Comparison of ENCODE assay signal across 17 mouse cellular contexts in the genomic region with DNA sequence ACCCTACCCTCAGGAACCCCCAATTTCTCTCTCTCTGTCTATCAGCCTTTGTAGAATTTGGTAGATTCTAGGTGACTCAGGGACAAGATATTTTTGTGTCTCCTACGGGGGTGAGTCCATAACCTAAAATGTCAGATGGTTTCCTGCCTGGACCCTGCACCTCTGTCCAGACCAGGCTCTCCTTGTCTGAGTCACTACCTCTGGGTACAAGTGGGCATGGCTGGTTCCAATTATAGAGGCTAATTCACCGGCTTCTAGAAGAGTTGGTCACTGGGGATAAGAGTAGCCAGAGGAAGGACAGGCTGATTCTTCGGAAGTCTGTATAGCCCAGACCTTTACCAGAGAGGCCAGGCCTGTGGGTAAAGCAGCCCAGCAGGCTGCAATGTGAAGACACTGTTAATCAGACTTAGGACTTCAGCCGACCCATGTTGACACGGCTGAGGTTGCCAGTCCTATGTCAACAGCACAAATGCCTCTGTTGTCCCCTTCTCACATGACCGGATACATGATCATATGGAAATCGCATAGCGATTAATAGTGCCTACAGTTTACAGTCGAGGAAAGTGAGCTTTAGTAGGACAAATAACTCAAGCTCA. TPM values are rescaled to one million over a fixed set of nuclear protein-coding genes. Genes with fewer than 3 reads are reported as not detected.
DNase-seq lines count a peak whose midpoint lies in the region; ATAC-seq and TF ChIP-seq lines count a peak whose summit lies in the region.
"Had no signal": no experiment of that assay in that cellular context is flagged by ENCODE, and none has a peak within 500 bp of the region (broad histone marks: within the 10 kb centered on the region; RNA-seq: fewer than 3 reads in every experiment).

No protein-coding gene starts in this region.

- no peak overlapping the region for H3K4me3 ChIP-seq in heart, embryonic 10.5 days
- no peak overlapping the region for H3K4me3 ChIP-seq in intestine, postnatal 0 days (ENCODE audit: low read depth, low read length)
- no peak overlapping the region for H3K4me3 ChIP-seq in liver, postnatal 0 days (ENCODE audit: low read depth, low read length)
- no peak overlapping the region for H3K4me3 ChIP-seq in hindbrain, embryonic 14.5 days (replicated peaks; ENCODE audit: low read length)
- H3K4me3 ChIP-seq: embryonic facial prominence, embryonic 15.5 days; forebrain, embryonic 10.5 days had no signal

- H3K4me1 ChIP-seq in heart, embryonic 10.5 days: no peaks in the 10 kb centered on the region
- no peaks in the 10 kb centered on the region for H3K4me1 ChIP-seq in intestine, postnatal 0 days (replicated peaks; ENCODE audit: control insufficient read depth, insufficient read depth, low read length)
- H3K4me1 ChIP-seq in liver, postnatal 0 days (ENCODE audit: insufficient read depth): peaks cover 8% of the 10 kb centered on the region
- H3K4me1 ChIP-seq in hindbrain, embryonic 14.5 days (replicated peaks; ENCODE audit: control insufficient read depth, insufficient read depth, low read length): no peaks in the 10 kb centered on the region
- H3K4me1 ChIP-seq: embryonic facial prominence, embryonic 15.5 days had no signal

- peak; percentile 43 for DNase-seq in heart, embryonic 10.5 days (ENCODE audit: low spot score)
- DNase-seq in heart, postnatal 4 days: no peak
- DNase-seq in MN1 (ENCODE audit: low spot score): peak; percentile 35
- DNase-seq in liver, postnatal 0 days: no peak
- no peak for DNase-seq in adrenal gland, adult 2 months
- DNase-seq in hindbrain, embryonic 14.5 days (ENCODE audit: low spot score): no peak
- no peak for DNase-seq in adrenal gland, postnatal 10 days
- DNase-seq: gastrocnemius, postnatal 10 days; heart, adult 11 months; heart, postnatal 36 days; kidney, adult 2 months; thymus, adult 18-20 months had no signal

- no peak overlapping the region for H3K9ac ChIP-seq in intestine, postnatal 0 days (ENCODE audit: low read depth, low read length)
- no peak overlapping the region; the same call in 1 of the 2 replicates for H3K9ac ChIP-seq in liver, postnatal 0 days (replicated peaks)
- H3K9ac ChIP-seq in hindbrain, embryonic 14.5 days: no peak overlapping the region
- H3K9ac ChIP-seq: embryonic facial prominence, embryonic 15.5 days had no signal

- H3K4me2 ChIP-seq in intestine, postnatal 0 days (replicated peaks; ENCODE audit: low read depth): no peak overlapping the region
- H3K4me2 ChIP-seq in liver, postnatal 0 days (ENCODE audit: low read depth, low read length): peak overlapping the region; percentile 38; the same call in 1 of the 2 replicates
- H3K4me2 ChIP-seq in hindbrain, embryonic 14.5 days (replicated peaks): no peak overlapping the region
- H3K4me2 ChIP-seq: embryonic facial prominence, embryonic 15.5 days had no signal

- TF ChIP-seq EP300 in liver, postnatal 0 days (IDR thresholded peaks at IDR 0.05; ENCODE audit: low read depth): no peak

- H3K36me3 ChIP-seq in heart, embryonic 10.5 days: peaks cover 4% of the 10 kb centered on the region; the same call in 1 of the 2 replicates
- no peaks in the 10 kb centered on the region for H3K36me3 ChIP-seq in intestine, postnatal 0 days (ENCODE audit: control insufficient read depth, insufficient read depth)
- peaks cover 22% of the 10 kb centered on the region for H3K36me3 ChIP-seq in liver, postnatal 0 days (replicated peaks; ENCODE audit: insufficient read depth, low read length)
- no peaks in the 10 kb centered on the region for H3K36me3 ChIP-seq in hindbrain, embryonic 14.5 days (replicated peaks; ENCODE audit: control insufficient read depth, insufficient read depth)
- H3K36me3 ChIP-seq: embryonic facial prominence, embryonic 15.5 days; forebrain, embryonic 10.5 days; G1E had no signal

- 76% methylated on average over 9 of the region's 9 CpGs for WGBS in heart, embryonic 10.5 days
- 41% methylated on average over 9 of the region's 9 CpGs for WGBS in intestine, postnatal 0 days
- WGBS in liver, postnatal 0 days (ENCODE audit: insufficient replicate concordance): 63% methylated on average over 9 of the region's 9 CpGs
- WGBS in hindbrain, embryonic 14.5 days: 92% methylated on average over 9 of the region's 9 CpGs

- TF ChIP-seq CTCF in intestine, postnatal 0 days (IDR thresholded peaks at IDR 0.05; ENCODE audit: low read depth): no peak
- TF ChIP-seq CTCF in liver, postnatal 0 days (IDR thresholded peaks at IDR 0.05; ENCODE audit: low read depth): no peak

- peak; percentile 16; the same call in 1 of the 2 replicates for ATAC-seq in intestine, postnatal 0 days
- peak; percentile 93 for ATAC-seq in liver, postnatal 0 days
- no peak for ATAC-seq in hindbrain, embryonic 14.5 days (ENCODE audit: low FRiP score)
- ATAC-seq: hindbrain, embryonic 16.5 days had no signal

- no peak overlapping the region for H3K27ac ChIP-seq in heart, embryonic 10.5 days
- peak overlapping the region; percentile 23; the same call in 1 of the 2 replicates for H3K27ac ChIP-seq in intestine, postnatal 0 days (ENCODE audit: low read depth, low read length)
- peak overlapping the region; percentile 40; the same call in 1 of the 2 replicates for H3K27ac ChIP-seq in liver, postnatal 0 days (ENCODE audit: low read depth)
- H3K27ac ChIP-seq in hindbrain, embryonic 14.5 days: no peak overlapping the region
- H3K27ac ChIP-seq: embryonic facial prominence, embryonic 15.5 days; forebrain, embryonic 10.5 days had no signal

- no peaks in the 10 kb centered on the region for H3K9me3 ChIP-seq in heart, embryonic 10.5 days
- H3K9me3 ChIP-seq in intestine, postnatal 0 days (ENCODE audit: control insufficient read depth): no peaks in the 10 kb centered on the region
- no peaks in the 10 kb centered on the region for H3K9me3 ChIP-seq in liver, postnatal 0 days (ENCODE audit: low read length)
- no peaks in the 10 kb centered on the region for H3K9me3 ChIP-seq in hindbrain, embryonic 14.5 days (ENCODE audit: control insufficient read depth, low read length)
- H3K9me3 ChIP-seq: embryonic facial prominence, embryonic 15.5 days; forebrain, embryonic 10.5 days had no signal

- H3K27me3 ChIP-seq in heart, embryonic 10.5 days (ENCODE audit: insufficient read depth, poor library complexity, severe bottlenecking): no peaks in the 10 kb centered on the region
- no peaks in the 10 kb centered on the region for H3K27me3 ChIP-seq in intestine, postnatal 0 days (replicated peaks; ENCODE audit: control insufficient read depth, insufficient read depth, low read length)
- no peaks in the 10 kb centered on the region for H3K27me3 ChIP-seq in liver, postnatal 0 days (ENCODE audit: insufficient read depth, low read length)
- no peaks in the 10 kb centered on the region for H3K27me3 ChIP-seq in hindbrain, embryonic 14.5 days (ENCODE audit: control insufficient read depth, insufficient read depth, low read length)
- H3K27me3 ChIP-seq: embryonic facial prominence, embryonic 15.5 days had no signal

RNA-seq across cellular contexts. Expression of a gene that starts 13.2 kb away (rescaled TPM):
- 12.2 and 16.4 TPM in 2 replicates for polyA plus RNA-seq in heart, embryonic 10.5 days (2016; fragmentation: Nextera tagmentation; extraction: Ambion mirVana)
- total RNA-seq in heart, postnatal 4 days (2021): 10 to 100 TPM; 13.7 to 16.0 TPM
- polyA plus RNA-seq in intestine, postnatal 0 days (2015; fragmentation: Nextera tagmentation; extraction: Ambion mirVana): 29.5 and 31.0 TPM in 2 replicates
- 24.7 and 25.3 TPM in 2 replicates for polyA plus RNA-seq in liver, postnatal 0 days (2015; fragmentation: Nextera tagmentation; extraction: Ambion mirVana)
- total RNA-seq in adrenal gland, adult 2 months (2021): 10 to 100 TPM; 15.0 to 15.6 TPM
- polyA plus RNA-seq in adrenal gland, adult 2 months (2012; rRNA removed): 17.9 and 26.2 TPM in 2 replicates
- 6.5 and 7.6 TPM in 2 replicates for polyA plus RNA-seq in hindbrain, embryonic 14.5 days (2014; fragmentation: Nextera tagmentation; extraction: Ambion mirVana)
- 10 to 100 TPM; 12.1 to 13.0 TPM for total RNA-seq in adrenal gland, postnatal 10 days (2021)

Comparison
In these comparisons a context has a peak if more than half of its experiments do, and no peak if none do; other contexts are left out.
1. DNase-seq: peak in heart, embryonic 10.5 days (single experiment) and MN1 (single experiment); none in heart, postnatal 4 days (single experiment), liver, postnatal 0 days (single experiment), adrenal gland, adult 2 months (single experiment), hindbrain, embryonic 14.5 days (single experiment) and adrenal gland, postnatal 10 days (single experiment).
2. H3K27ac ChIP-seq: peak in intestine, postnatal 0 days (single experiment) and liver, postnatal 0 days (single experiment); none in heart, embryonic 10.5 days (single experiment) and hindbrain, embryonic 14.5 days (single experiment).